Mouse (Mus musculus): Measurements from ENCODE around the gene Dnah1. TPM values are rescaled to one million over a fixed set of nuclear protein-coding genes. Genes with fewer than 3 reads are reported as not detected.

Dnah1 gene
- polyA plus RNA-seq, 1 experiment from 2014 or later = 5.9 TPM

- H3K36me3 ChIP-seq (ENCODE audit: control insufficient read depth, insufficient read depth, low read length) = peaks cover 13% of the 10 kb centered on the region; the same call in 1 of the 2 replicates
- peak overlapping the region; percentile 80 for H3K4me2 ChIP-seq (replicated peaks; ENCODE audit: low read depth, low read length)
- peak overlapping the region; percentile 98 for H3K9ac ChIP-seq (ENCODE audit: low read depth, low read length)
- H3K9me3 ChIP-seq (ENCODE audit: control insufficient read depth, low read length) = no peaks in the 10 kb centered on the region
- H3K27ac ChIP-seq (ENCODE audit: low read depth, low read length) = no peak overlapping the region
- ATAC-seq (ENCODE audit: low FRiP score) (no peak), DNase-seq (ENCODE audit: low spot score) (no peak)
- H3K4me1 ChIP-seq (replicated peaks; ENCODE audit: control insufficient read depth, insufficient read depth, low read length) = no peaks in the 10 kb centered on the region; the same call in 1 of the 2 replicates
- WGBS = 88% methylated on average over 5 of the region's 5 CpGs
- peak overlapping the region; percentile 96 for H3K4me3 ChIP-seq (ENCODE audit: low read depth, low read length)
- no peaks in the 10 kb centered on the region for H3K27me3 ChIP-seq (ENCODE audit: control insufficient read depth, insufficient read depth, low read length)
Observed at GRCm38 (mm10) chr14:31252091-31252490, 71.6 kb downstream of the Dnah1 start.

- Histone ChIP-seq H3K27ac (ENCODE audit: low read depth, low read length) (no peak overlapping the region), H3K4me3 (ENCODE audit: low read depth, low read length) (peak overlapping the region; percentile 96)
Observed at GRCm38 (mm10) chr14:31251626-31252025, 72.1 kb downstream of the Dnah1 start.

GRCm38 (mm10) chr14:31251084-31251604 is 72.6 kb downstream of the Dnah1 start, which contains the start of the genes Phf7 and Bap1:
Gene Phf7 (minus strand): TSS chr14:31251317.
Gene Bap1 (plus strand): TSS chr14:31251450.
- ATAC-seq (ENCODE audit: low FRiP score) = peak; percentile 92
- H3K4me1 ChIP-seq (replicated peaks; ENCODE audit: control insufficient read depth, insufficient read depth, low read length) = no peaks in the 10 kb centered on the region; the same call in 1 of the 2 replicates

More at GRCm38 (mm10) chr14:31251626-31252025, 72.1 kb downstream of the Dnah1 start:
- Histone ChIP-seq H3K9me3 (ENCODE audit: control insufficient read depth, low read length) (no peaks in the 10 kb centered on the region), H3K27me3 (ENCODE audit: control insufficient read depth, insufficient read depth, low read length) (no peaks in the 10 kb centered on the region), H3K4me1 (replicated peaks; ENCODE audit: control insufficient read depth, insufficient read depth, low read length) (no peaks in the 10 kb centered on the region; the same call in 1 of the 2 replicates), H3K36me3 (ENCODE audit: control insufficient read depth, insufficient read depth, low read length) (peaks cover 8% of the 10 kb centered on the region; the same call in 1 of the 2 replicates), H3K4me2 (replicated peaks; ENCODE audit: low read depth, low read length) (peak overlapping the region; percentile 80), H3K9ac (ENCODE audit: low read depth, low read length) (peak overlapping the region; percentile 98)
- ATAC-seq (ENCODE audit: low FRiP score) (peak; percentile 76; the same call in 1 of the 2 replicates), DNase-seq (ENCODE audit: low spot score) (no peak)
- WGBS = 2% methylated on average over 18 of the region's 18 CpGs

GRCm38 (mm10) chr14:31250222-31251083 is 73.2 kb downstream of the Dnah1 start:
- peaks cover 4% of the 10 kb centered on the region; the same call in 1 of the 2 replicates for H3K36me3 ChIP-seq (ENCODE audit: control insufficient read depth, insufficient read depth, low read length)
- H3K4me3 ChIP-seq (ENCODE audit: low read depth, low read length) = peak overlapping the region; percentile 96
- peak overlapping the region; percentile 82 for H3K27ac ChIP-seq (ENCODE audit: low read depth, low read length)
- H3K4me1 ChIP-seq (replicated peaks; ENCODE audit: control insufficient read depth, insufficient read depth, low read length) = no peaks in the 10 kb centered on the region; the same call in 1 of the 2 replicates
- H3K4me2 ChIP-seq (replicated peaks; ENCODE audit: low read depth, low read length) = peak overlapping the region; percentile 80
- DNase-seq (ENCODE audit: low spot score) = no peak
- peak overlapping the region; percentile 98 for H3K9ac ChIP-seq (ENCODE audit: low read depth, low read length)
- no peaks in the 10 kb centered on the region for H3K9me3 ChIP-seq (ENCODE audit: control insufficient read depth, low read length)
- WGBS = 23% methylated on average over 38 of the region's 38 CpGs
- ATAC-seq (ENCODE audit: low FRiP score) = peak; percentile 23; the same call in 1 of the 2 replicates
- no peaks in the 10 kb centered on the region for H3K27me3 ChIP-seq (ENCODE audit: control insufficient read depth, insufficient read depth, low read length)

More at GRCm38 (mm10) chr14:31251084-31251604, 72.6 kb downstream of the Dnah1 start, which contains the start of the genes Phf7 and Bap1:
- peak within 1 kb of the TSS; percentile 80 for H3K4me2 ChIP-seq (replicated peaks; ENCODE audit: low read depth, low read length)
- DNase-seq (ENCODE audit: low spot score) = peak; percentile 99
- H3K27ac ChIP-seq (ENCODE audit: low read depth, low read length) = peak within 1 kb of the TSS; percentile 82
- peak within 1 kb of the TSS; percentile 96 for H3K4me3 ChIP-seq (ENCODE audit: low read depth, low read length)
- peaks cover 4% of the 10 kb centered on the region; the same call in 1 of the 2 replicates for H3K36me3 ChIP-seq (ENCODE audit: control insufficient read depth, insufficient read depth, low read length)
- peak within 1 kb of the TSS; percentile 98 for H3K9ac ChIP-seq (ENCODE audit: low read depth, low read length)
- no peaks in the 10 kb centered on the region for H3K27me3 ChIP-seq (ENCODE audit: control insufficient read depth, insufficient read depth, low read length)
- WGBS = under 1% methylated on average over 70 of the region's 75 CpGs
- no peaks in the 10 kb centered on the region for H3K9me3 ChIP-seq (ENCODE audit: control insufficient read depth, low read length)

- H3K4me2 ChIP-seq (replicated peaks; ENCODE audit: low read depth, low read length) = no peak overlapping the region
- ATAC-seq (ENCODE audit: low FRiP score) = no peak
- no peak overlapping the region for H3K4me3 ChIP-seq (ENCODE audit: low read depth, low read length)
- H3K27me3 ChIP-seq (ENCODE audit: control insufficient read depth, insufficient read depth, low read length) = no peaks in the 10 kb centered on the region
- no peaks in the 10 kb centered on the region; the same call in 1 of the 2 replicates for H3K36me3 ChIP-seq (ENCODE audit: control insufficient read depth, insufficient read depth, low read length)
- no peak overlapping the region for H3K9ac ChIP-seq (ENCODE audit: low read depth, low read length)
- no peak overlapping the region for H3K27ac ChIP-seq (ENCODE audit: low read depth, low read length)
- 94% methylated on average over 6 of the region's 6 CpGs for WGBS
- H3K4me1 ChIP-seq (replicated peaks; ENCODE audit: control insufficient read depth, insufficient read depth, low read length) = no peaks in the 10 kb centered on the region; the same call in 1 of the 2 replicates
- H3K9me3 ChIP-seq (ENCODE audit: control insufficient read depth, low read length) = no peaks in the 10 kb centered on the region
- DNase-seq (ENCODE audit: low spot score) = no peak
Observed at GRCm38 (mm10) chr14:31248396-31248795, 75.3 kb downstream of the Dnah1 start.

GRCm38 (mm10) chr14:31245946-31246345 is 77.8 kb downstream of the Dnah1 start:
- Histone ChIP-seq H3K4me2 (replicated peaks; ENCODE audit: low read depth, low read length) (no peak overlapping the region), H3K9me3 (ENCODE audit: control insufficient read depth, low read length) (no peaks in the 10 kb centered on the region), H3K9ac (ENCODE audit: low read depth, low read length) (no peak overlapping the region), H3K4me1 (replicated peaks; ENCODE audit: control insufficient read depth, insufficient read depth, low read length) (no peaks in the 10 kb centered on the region), H3K27me3 (ENCODE audit: control insufficient read depth, insufficient read depth, low read length) (no peaks in the 10 kb centered on the region), H3K36me3 (ENCODE audit: control insufficient read depth, insufficient read depth, low read length) (no peaks in the 10 kb centered on the region), H3K4me3 (ENCODE audit: low read depth, low read length) (no peak overlapping the region), H3K27ac (ENCODE audit: low read depth, low read length) (no peak overlapping the region)
- ATAC-seq (ENCODE audit: low FRiP score) = no peak
- no peak for DNase-seq (ENCODE audit: low spot score)
- WGBS = 89% methylated on average over 1 of the region's 1 CpGs

GRCm38 (mm10) chr14:31244777-31245176 is 78.9 kb downstream of the Dnah1 start:
- H3K4me1 ChIP-seq (replicated peaks; ENCODE audit: control insufficient read depth, insufficient read depth, low read length) = no peaks in the 10 kb centered on the region
- H3K27ac ChIP-seq (ENCODE audit: low read depth, low read length) = no peak overlapping the region
- no peak overlapping the region for H3K9ac ChIP-seq (ENCODE audit: low read depth, low read length)
- H3K27me3 ChIP-seq (ENCODE audit: control insufficient read depth, insufficient read depth, low read length) = no peaks in the 10 kb centered on the region
- H3K9me3 ChIP-seq (ENCODE audit: control insufficient read depth, low read length) = no peaks in the 10 kb centered on the region
- H3K4me3 ChIP-seq (ENCODE audit: low read depth, low read length) = no peak overlapping the region
- ATAC-seq (ENCODE audit: low FRiP score) (no peak), DNase-seq (ENCODE audit: low spot score) (no peak)
- 58% methylated on average over 1 of the region's 1 CpGs for WGBS
- no peaks in the 10 kb centered on the region for H3K36me3 ChIP-seq (ENCODE audit: control insufficient read depth, insufficient read depth, low read length)
- no peak overlapping the region for H3K4me2 ChIP-seq (replicated peaks; ENCODE audit: low read depth, low read length)

GRCm38 (mm10) chr14:31240528-31240927 is 83.2 kb downstream of the Dnah1 start:
- DNase-seq (ENCODE audit: low spot score) (no peak), ATAC-seq (ENCODE audit: low FRiP score) (no peak)
- 66% methylated on average over 3 of the region's 3 CpGs for WGBS
- Histone ChIP-seq H3K27ac (ENCODE audit: low read depth, low read length) (no peak overlapping the region), H3K4me1 (replicated peaks; ENCODE audit: control insufficient read depth, insufficient read depth, low read length) (no peaks in the 10 kb centered on the region), H3K4me3 (ENCODE audit: low read depth, low read length) (no peak overlapping the region), H3K36me3 (ENCODE audit: control insufficient read depth, insufficient read depth, low read length) (no peaks in the 10 kb centered on the region), H3K9ac (ENCODE audit: low read depth, low read length) (no peak overlapping the region), H3K9me3 (ENCODE audit: control insufficient read depth, low read length) (no peaks in the 10 kb centered on the region), H3K4me2 (replicated peaks; ENCODE audit: low read depth, low read length) (no peak overlapping the region), H3K27me3 (ENCODE audit: control insufficient read depth, insufficient read depth, low read length) (no peaks in the 10 kb centered on the region)
